Mouse (Mus musculus): ENCODE results near the gene Nav2. TPM values are rescaled to one million over a fixed set of nuclear protein-coding genes. Genes with fewer than 3 reads are reported as not detected.

The Nav2 gene
- polyA plus RNA-seq, 1 experiment from 2014 or later = 27.6 TPM

DNA sequence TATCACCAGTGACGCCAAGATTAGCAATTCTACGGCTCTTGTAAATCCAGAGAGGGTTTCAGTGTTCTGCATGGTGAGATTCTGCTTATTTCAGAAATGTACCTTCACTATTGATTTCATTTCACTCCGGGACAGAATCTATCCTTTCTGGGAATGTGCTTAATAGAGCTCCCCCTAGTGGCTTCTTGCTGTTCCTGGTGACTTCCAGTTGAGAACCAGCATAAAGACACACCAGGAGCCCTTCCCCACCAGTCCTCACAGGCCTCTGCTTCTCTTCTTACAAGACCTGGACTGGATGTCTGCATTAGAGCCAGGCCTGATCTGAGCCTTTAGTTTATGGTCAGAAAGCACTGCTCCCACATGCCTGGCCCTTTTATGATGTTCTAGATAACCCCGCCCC is 32.0 kb upstream of the Nav2 start:
- Histone ChIP-seq H3K4me3 (replicated peaks) (no peak overlapping the region), H3K36me3 (no peaks in the 10 kb centered on the region), H3K9me3 (replicated peaks) (no peaks in the 10 kb centered on the region), H3K27ac (replicated peaks) (no peak overlapping the region), H3K4me1 (peaks cover 17% of the 10 kb centered on the region), H3K27me3 (replicated peaks) (no peaks in the 10 kb centered on the region), H3K4me2 (no peak overlapping the region), H3K9ac (replicated peaks) (no peak overlapping the region)
- no peak for ATAC-seq (ENCODE audit: low FRiP score)
- WGBS = 71% methylated on average over 4 of the region's 4 CpGs

DNA sequence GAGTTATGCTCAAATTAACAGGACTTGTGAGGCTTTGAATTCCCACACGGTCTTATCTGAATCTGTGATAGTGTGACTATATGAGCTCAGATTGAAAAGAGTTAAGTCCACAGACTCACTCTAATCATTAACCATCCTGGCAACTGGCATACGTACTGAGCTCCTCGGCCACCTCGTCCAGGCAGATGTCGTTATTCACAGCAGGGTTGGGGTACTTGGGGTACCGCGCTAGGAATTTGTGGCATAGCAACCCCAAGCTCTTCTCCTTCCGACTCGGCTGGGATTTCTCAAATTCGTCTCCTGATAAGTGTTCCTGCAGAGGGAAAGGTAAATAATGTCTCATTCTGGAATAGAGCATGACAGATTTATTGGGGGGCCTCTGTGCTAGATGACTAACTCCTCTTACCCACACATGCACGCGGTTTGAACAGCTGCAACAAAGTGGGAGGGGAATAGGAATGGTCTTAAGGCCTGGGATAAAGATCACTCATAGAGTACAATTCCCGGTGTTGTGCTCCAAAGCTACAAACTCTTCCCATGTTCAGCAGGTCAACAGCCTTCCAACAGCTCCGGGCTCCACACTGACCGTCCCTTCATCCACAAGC is 30.6 kb upstream of the Nav2 start:
- H3K27ac ChIP-seq (replicated peaks) = no peak overlapping the region

DNA sequence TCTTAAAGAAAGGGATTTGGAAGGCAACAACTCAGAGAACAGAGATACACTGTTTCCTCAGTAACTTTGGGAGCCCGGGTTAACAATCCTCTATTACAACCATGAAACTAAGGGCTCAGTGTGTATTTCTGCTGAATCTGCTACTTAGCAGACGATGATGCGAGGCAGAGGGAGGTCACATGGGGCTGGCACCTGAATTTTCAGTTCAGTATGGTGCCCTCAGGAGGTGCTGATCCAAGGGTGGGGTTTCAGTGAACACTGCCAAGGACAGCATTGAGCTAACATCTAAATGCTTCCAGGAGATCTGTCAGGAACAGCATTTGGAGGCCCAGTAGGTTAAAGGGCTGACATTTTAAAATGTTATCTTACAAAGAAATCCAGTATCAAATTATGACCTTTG is 28.9 kb upstream of the Nav2 start:
- Histone ChIP-seq H3K9ac (replicated peaks) (no peak overlapping the region), H3K4me2 (peak overlapping the region; percentile 19)

More for the DNA sequence above, 30.6 kb upstream of the Nav2 start:
- no peak overlapping the region for H3K4me2 ChIP-seq
- H3K4me1 ChIP-seq = peaks cover 24% of the 10 kb centered on the region
- no peaks in the 10 kb centered on the region for H3K9me3 ChIP-seq (replicated peaks)
- no peak overlapping the region for H3K4me3 ChIP-seq (replicated peaks)
- H3K9ac ChIP-seq (replicated peaks) = no peak overlapping the region
- peaks cover 12% of the 10 kb centered on the region for H3K27me3 ChIP-seq (replicated peaks)
- H3K36me3 ChIP-seq = no peaks in the 10 kb centered on the region
- ATAC-seq (ENCODE audit: low FRiP score) = no peak
- WGBS = 53% methylated on average over 15 of the region's 15 CpGs

DNA sequence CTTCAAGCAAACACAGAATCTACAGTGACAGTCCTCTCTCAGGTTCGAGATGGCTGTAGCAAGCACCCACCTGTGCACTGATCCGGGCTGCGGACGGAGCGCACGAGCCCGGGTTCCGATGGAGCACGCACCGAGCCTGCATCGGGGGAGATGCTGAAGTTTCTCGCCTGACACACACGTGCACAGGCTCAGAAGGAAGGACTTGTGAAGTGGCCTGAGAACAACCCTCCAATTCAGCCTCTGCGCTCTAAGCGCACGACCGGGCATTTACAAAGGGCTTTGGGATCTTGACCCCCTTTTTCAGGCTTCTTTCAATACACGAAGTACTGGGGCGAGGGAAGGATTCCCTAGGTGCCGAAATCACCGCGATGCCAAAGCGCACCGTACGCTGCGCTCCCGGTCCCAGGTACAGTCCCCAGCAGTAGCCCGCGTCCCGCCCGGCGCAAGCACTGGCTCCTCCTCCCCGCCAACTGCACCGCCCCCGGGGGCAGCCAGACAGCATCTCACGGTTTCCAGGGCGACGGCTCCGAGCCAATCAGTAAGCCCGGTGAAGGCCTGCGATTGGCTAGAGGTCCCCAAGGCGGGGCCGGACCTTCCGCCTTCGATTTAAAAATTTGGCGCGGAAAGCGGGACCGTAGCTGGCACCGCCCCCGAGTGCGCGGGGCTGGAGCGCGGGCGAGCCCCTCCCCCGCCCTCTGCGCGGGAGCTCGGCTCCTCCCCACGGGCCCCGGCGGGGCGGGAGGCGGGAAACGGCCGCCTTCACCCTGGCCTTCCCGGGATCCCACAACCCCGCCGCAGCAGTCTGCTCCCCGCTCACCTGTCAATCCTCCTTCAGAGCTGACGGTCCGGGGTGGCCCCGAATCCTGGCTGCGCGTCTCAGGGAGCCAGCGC is 27.7 kb upstream of the Nav2 start:
- Histone ChIP-seq H3K9ac (replicated peaks) (peak overlapping the region; percentile 44), H3K27ac (replicated peaks) (no peak overlapping the region), H3K4me2 (peak overlapping the region; percentile 100), H3K27me3 (replicated peaks) (peaks cover 32% of the 10 kb centered on the region), H3K9me3 (replicated peaks) (no peaks in the 10 kb centered on the region), H3K36me3 (no peaks in the 10 kb centered on the region), H3K4me1 (peaks cover 20% of the 10 kb centered on the region), H3K4me3 (replicated peaks) (peak overlapping the region; percentile 73)
- WGBS = 0% methylated on average over 71 of the region's 77 CpGs
- ATAC-seq (ENCODE audit: low FRiP score) = peak; percentile 99

More for the DNA sequence above, 28.9 kb upstream of the Nav2 start:
- Histone ChIP-seq H3K4me3 (replicated peaks) (no peak overlapping the region), H3K4me1 (peaks cover 20% of the 10 kb centered on the region), H3K27ac (replicated peaks) (no peak overlapping the region), H3K9me3 (replicated peaks) (no peaks in the 10 kb centered on the region), H3K36me3 (no peaks in the 10 kb centered on the region), H3K27me3 (replicated peaks) (peaks cover 26% of the 10 kb centered on the region)
- 45% methylated on average over 3 of the region's 3 CpGs for WGBS
- no peak for ATAC-seq (ENCODE audit: low FRiP score)

DNA sequence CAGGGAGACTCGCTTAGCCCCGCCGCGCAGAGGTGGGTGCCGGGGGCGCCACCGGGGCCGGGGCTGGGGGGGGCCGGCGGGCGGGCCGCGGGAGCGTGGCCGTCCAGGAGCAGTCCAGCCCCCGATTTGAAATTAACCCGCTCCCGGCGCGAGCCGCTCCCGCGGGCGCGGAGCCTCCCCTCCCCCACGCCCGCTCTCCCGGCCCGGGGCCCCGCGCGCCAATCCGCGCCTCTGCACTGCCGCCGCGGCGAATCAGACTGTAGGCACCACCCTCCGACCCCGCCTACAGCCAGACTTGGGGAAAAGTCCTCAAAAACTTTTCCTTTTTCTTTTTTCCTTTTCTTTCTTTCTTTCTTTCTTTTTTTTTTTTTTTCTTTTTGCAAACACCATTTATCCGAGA is 27.0 kb upstream of the Nav2 start, which contains the start of gene E2f8:
TSS of gene E2f8 (minus strand) at position 111 of the 400 bp plus-strand sequence.
- Histone ChIP-seq H3K4me2 (peak within 1 kb of the TSS; percentile 100), H3K27ac (replicated peaks) (no peak within 1 kb of the TSS), H3K9me3 (replicated peaks) (no peaks in the 10 kb centered on the region), H3K27me3 (replicated peaks) (peaks cover 32% of the 10 kb centered on the region), H3K9ac (replicated peaks) (peak within 1 kb of the TSS; percentile 44), H3K4me1 (peaks cover 20% of the 10 kb centered on the region), H3K4me3 (replicated peaks) (peak within 1 kb of the TSS; percentile 73), H3K36me3 (no peaks in the 10 kb centered on the region)
- peak; percentile 84 for ATAC-seq (ENCODE audit: low FRiP score)
- WGBS = 2% methylated on average over 23 of the region's 41 CpGs

DNA sequence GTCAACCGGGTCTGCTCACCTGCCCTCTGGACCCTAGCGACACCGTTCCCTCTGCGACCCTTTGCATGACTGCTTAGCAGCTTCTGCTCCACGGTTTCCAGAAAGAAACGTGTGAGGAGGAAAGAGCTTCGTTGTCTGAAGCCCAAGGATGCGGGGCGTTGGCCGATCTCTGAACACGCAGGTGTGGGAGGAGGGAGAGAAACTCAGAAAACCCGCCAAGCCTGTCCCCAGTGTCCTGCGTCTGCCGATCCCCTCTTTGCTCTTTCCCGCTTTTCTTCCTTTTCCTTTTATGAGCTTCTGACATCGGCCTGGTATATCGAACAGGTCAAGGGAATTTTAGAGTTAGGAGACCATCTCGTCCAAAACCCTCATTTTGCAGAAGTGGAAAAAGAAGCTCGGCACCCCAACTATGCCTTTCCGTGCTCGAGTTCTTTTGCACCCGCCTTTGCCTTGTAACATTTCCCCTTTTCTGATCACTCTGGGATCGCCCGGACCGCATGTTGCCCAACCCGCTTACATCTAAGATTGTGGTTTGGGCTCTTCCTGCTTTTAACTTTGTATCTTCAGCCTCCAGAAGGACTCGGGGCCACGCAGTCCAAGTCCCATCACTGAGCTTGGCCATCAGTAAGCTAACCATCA is 26.4 kb upstream of the Nav2 start:
- H3K9ac ChIP-seq (replicated peaks) = no peak overlapping the region; the same call in 1 of the 2 replicates
- H3K27me3 ChIP-seq (replicated peaks) = peaks cover 32% of the 10 kb centered on the region
- ATAC-seq (ENCODE audit: low FRiP score) = no peak
- no peak overlapping the region for H3K27ac ChIP-seq (replicated peaks)
- peak overlapping the region; percentile 100 for H3K4me2 ChIP-seq
- no peaks in the 10 kb centered on the region for H3K9me3 ChIP-seq (replicated peaks)
- peaks cover 20% of the 10 kb centered on the region for H3K4me1 ChIP-seq
- H3K36me3 ChIP-seq = no peaks in the 10 kb centered on the region
- 3% methylated on average over 28 of the region's 28 CpGs for WGBS
- peak overlapping the region; percentile 73 for H3K4me3 ChIP-seq (replicated peaks)

DNA sequence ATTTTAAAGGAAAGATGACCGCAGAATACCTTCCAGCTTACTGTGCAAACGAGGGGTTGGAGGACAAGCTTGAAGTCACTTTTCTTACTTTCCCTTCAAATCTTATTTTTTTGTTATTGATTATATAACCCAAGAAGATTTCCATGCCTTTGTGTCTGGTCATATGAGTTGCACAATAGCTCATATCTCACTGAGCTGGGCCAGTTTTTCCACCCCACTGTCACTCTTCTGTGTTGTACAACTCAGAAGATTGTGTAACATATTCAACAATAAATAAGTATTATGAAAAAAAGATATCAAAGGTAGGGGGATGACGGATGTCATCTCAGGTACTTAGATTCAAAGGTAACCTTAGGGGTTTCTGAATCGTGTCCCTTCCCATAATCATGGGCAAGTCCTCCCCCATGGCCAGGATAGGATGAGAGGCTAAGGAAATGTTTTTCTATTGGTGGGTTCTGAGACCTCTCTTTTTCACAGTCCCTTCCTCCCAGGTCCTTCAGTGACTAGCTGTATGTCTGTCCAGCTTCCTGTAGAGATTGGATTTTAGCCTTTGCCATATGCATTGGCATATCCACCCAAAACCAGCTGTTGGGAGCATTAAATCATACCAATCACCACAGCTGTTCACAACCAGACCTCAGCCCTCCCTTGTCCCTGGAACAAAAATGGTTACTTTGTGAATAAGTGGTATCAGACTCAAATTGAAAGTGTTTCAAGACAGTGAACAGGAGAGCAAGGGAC is 24.8 kb upstream of the Nav2 start:
- no peak for ATAC-seq (ENCODE audit: low FRiP score)

DNA sequence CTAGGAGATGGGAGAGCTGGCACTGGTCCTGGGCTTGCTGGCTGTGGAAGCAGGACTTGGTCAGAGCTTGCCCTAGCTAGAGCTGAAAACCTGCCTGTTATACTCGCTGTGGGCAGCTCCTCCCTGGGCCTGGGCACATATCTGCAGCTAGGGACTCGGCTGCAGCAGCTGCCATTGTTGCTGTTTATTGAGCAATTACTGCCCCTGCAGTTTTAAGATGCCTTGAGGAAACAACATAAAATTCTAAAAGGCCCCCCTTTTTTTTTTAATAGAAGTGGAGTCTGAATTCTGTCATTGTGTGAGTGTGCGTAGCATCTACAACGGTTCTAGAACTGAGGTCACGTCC is 24.3 kb upstream of the Nav2 start:
- Histone ChIP-seq H3K4me2 (no peak overlapping the region), H3K27me3 (replicated peaks) (peaks cover 34% of the 10 kb centered on the region), H3K27ac (replicated peaks) (no peak overlapping the region), H3K9me3 (replicated peaks) (no peaks in the 10 kb centered on the region), H3K36me3 (no peaks in the 10 kb centered on the region), H3K4me1 (peaks cover 17% of the 10 kb centered on the region), H3K4me3 (replicated peaks) (no peak overlapping the region), H3K9ac (replicated peaks) (no peak overlapping the region)
- WGBS = 38% methylated on average over 5 of the region's 5 CpGs
- no peak for ATAC-seq (ENCODE audit: low FRiP score)

More for the DNA sequence above, 24.8 kb upstream of the Nav2 start:
- WGBS = 86% methylated on average over 4 of the region's 4 CpGs
- H3K27ac ChIP-seq (replicated peaks) = no peak overlapping the region
- peaks cover 34% of the 10 kb centered on the region for H3K27me3 ChIP-seq (replicated peaks)
- peaks cover 17% of the 10 kb centered on the region for H3K4me1 ChIP-seq
- H3K9ac ChIP-seq (replicated peaks) = no peak overlapping the region
- no peaks in the 10 kb centered on the region for H3K36me3 ChIP-seq
- H3K4me3 ChIP-seq (replicated peaks) = no peak overlapping the region
- H3K4me2 ChIP-seq = no peak overlapping the region
- no peaks in the 10 kb centered on the region for H3K9me3 ChIP-seq (replicated peaks)

DNA sequence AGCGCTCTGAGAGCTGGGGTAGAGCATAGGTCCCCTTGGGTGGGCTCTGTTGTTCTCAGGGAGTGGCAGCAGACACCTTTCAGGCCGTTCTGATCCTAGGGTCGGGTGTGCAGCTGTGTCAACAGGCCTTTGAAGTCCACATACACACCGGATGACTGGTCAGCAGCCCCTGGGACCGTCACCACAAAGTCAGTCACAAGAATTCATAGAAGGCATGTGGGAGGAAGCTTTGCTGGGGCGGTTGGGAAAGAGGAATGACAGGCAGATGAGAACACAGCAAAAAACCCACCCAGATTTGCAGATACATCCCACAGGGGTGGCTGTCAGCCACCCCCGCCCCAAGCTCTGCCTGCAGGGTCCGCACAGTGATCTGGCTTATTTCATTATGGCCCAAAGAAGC is 20.5 kb upstream of the Nav2 start:
- WGBS = 48% methylated on average over 8 of the region's 8 CpGs
- H3K36me3 ChIP-seq = no peaks in the 10 kb centered on the region
- H3K27ac ChIP-seq (replicated peaks) = no peak overlapping the region
- peaks cover 9% of the 10 kb centered on the region; the same call in 1 of the 2 replicates for H3K4me1 ChIP-seq
- no peak overlapping the region for H3K9ac ChIP-seq (replicated peaks)
- no peak overlapping the region for H3K4me3 ChIP-seq (replicated peaks)
- H3K9me3 ChIP-seq (replicated peaks) = no peaks in the 10 kb centered on the region
- no peak for ATAC-seq (ENCODE audit: low FRiP score)
- peaks cover 21% of the 10 kb centered on the region for H3K27me3 ChIP-seq (replicated peaks)
- H3K4me2 ChIP-seq = no peak overlapping the region

DNA sequence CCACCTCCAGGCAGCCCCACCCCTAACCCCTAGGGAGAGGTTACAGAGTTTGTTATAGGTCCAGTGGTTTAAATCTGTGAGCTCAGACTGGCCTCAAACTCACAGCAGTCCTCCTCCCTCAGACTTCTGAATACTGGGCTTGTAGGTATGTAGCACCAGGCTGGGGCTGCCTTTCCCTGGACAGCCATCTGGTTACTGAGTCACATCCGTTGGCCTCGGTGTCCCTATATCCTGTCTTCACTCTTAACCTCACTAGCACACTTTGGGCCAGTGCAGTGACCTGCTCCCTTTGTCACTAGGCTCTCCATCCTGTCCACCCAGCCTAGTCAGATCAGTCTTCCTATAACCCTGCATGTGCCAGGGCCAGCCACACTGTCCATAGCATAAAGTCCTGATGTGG is 19.8 kb upstream of the Nav2 start:
- 82% methylated on average over 2 of the region's 2 CpGs for WGBS
- H3K27me3 ChIP-seq (replicated peaks) = peaks cover 17% of the 10 kb centered on the region

DNA sequence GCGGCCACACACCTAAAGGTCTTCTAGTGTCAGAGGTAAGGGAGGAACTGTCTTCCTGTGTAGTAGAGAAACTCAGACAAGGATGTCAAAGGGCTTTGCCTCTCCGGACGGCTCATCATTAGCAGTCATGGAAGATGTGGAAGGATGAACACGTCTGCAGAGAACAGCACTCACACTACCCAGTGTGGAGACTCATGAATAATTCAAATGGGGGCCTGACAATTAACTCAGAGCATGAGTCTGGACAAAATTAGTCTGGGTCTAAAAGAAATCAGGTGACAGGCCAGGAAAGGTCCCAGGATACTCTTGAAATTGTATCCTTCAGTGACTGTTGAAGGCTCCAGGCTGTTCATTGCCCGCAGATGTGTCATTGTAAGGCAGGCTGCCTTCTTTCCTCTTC is 17.5 kb upstream of the Nav2 start:
- Histone ChIP-seq H3K36me3 (no peaks in the 10 kb centered on the region), H3K4me3 (replicated peaks) (no peak overlapping the region), H3K4me2 (no peak overlapping the region), H3K9ac (replicated peaks) (no peak overlapping the region), H3K27me3 (replicated peaks) (peaks cover 10% of the 10 kb centered on the region; the same call in 1 of the 2 replicates), H3K9me3 (replicated peaks) (no peaks in the 10 kb centered on the region), H3K4me1 (peaks cover 9% of the 10 kb centered on the region; the same call in 1 of the 2 replicates), H3K27ac (replicated peaks) (no peak overlapping the region)
- 40% methylated on average over 5 of the region's 5 CpGs for WGBS
- ATAC-seq (ENCODE audit: low FRiP score) = no peak

More for the DNA sequence above, 19.8 kb upstream of the Nav2 start:
- ATAC-seq (ENCODE audit: low FRiP score) = no peak
- Histone ChIP-seq H3K4me2 (no peak overlapping the region), H3K36me3 (no peaks in the 10 kb centered on the region), H3K4me3 (replicated peaks) (no peak overlapping the region), H3K27ac (replicated peaks) (no peak overlapping the region), H3K9me3 (replicated peaks) (no peaks in the 10 kb centered on the region), H3K4me1 (peaks cover 9% of the 10 kb centered on the region; the same call in 1 of the 2 replicates), H3K9ac (replicated peaks) (no peak overlapping the region)

All from neural tube, embryonic 15.5 days (tissue).